ENCODE assay signal across 21 mouse cellular contexts in genomic region chr12:70616487-70616886, GRCm38 (mm10).
DNase-seq lines count a peak whose midpoint lies in the region; ATAC-seq lines count a peak whose summit lies in the region.
"Had no signal": no experiment of that assay in that cellular context is flagged by ENCODE, and none has a peak within 500 bp of the region (broad histone marks: within the 10 kb centered on the region; RNA-seq: fewer than 3 reads in every experiment).

No protein-coding gene starts in this region.

- H3K27me3 ChIP-seq in heart, embryonic 10.5 days (ENCODE audit: insufficient read depth, poor library complexity, severe bottlenecking), result no peaks in the 10 kb centered on the region
- no peaks in the 10 kb centered on the region for H3K27me3 ChIP-seq in stomach, embryonic 16.5 days (ENCODE audit: control insufficient read depth, insufficient read depth, low read length)
- H3K27me3 ChIP-seq: embryonic facial prominence, embryonic 13.5 days; forebrain, embryonic 12.5 days; hindbrain, embryonic 15.5 days; liver, embryonic 13.5 days; midbrain, embryonic 13.5 days had no signal

- no peaks in the 10 kb centered on the region for H3K9me3 ChIP-seq in heart, embryonic 10.5 days
- H3K9me3 ChIP-seq in stomach, embryonic 16.5 days (replicated peaks; ENCODE audit: control insufficient read depth, low read length), result no peaks in the 10 kb centered on the region; the same call in 1 of the 2 replicates
- H3K9me3 ChIP-seq: embryonic facial prominence, embryonic 13.5 days; forebrain, embryonic 12.5 days; hindbrain, embryonic 15.5 days; liver, embryonic 13.5 days; midbrain, embryonic 13.5 days had no signal

- peaks cover 19% of the 10 kb centered on the region for H3K4me1 ChIP-seq in heart, embryonic 10.5 days
- H3K4me1 ChIP-seq in brown adipose tissue, adult 24 weeks (ENCODE audit: control insufficient read depth, insufficient read depth, insufficient read length, low read length), result 0 out of 2 replicates have a peak, but pooled peaks cover 2% of the 10 kb centered on the region
- H3K4me1 ChIP-seq in stomach, embryonic 16.5 days (ENCODE audit: control insufficient read depth, insufficient read depth, low read length), result peaks cover 3% of the 10 kb centered on the region
- H3K4me1 ChIP-seq: hindbrain, embryonic 15.5 days; liver, embryonic 13.5 days; midbrain, embryonic 13.5 days had no signal

- intact Hi-C loops in left cerebral cortex, postnatal 10 days (cut with DNase I), result no loop called here

- no peak overlapping the region for H3K9ac ChIP-seq in stomach, embryonic 16.5 days (ENCODE audit: low read length)
- H3K9ac ChIP-seq: embryonic facial prominence, embryonic 13.5 days; forebrain, embryonic 12.5 days; hindbrain, embryonic 15.5 days; liver, embryonic 13.5 days; midbrain, embryonic 13.5 days had no signal

- DNase-seq in heart, adult 11 months, result peak; percentile 92
- no peak for DNase-seq in heart, embryonic 10.5 days (ENCODE audit: low spot score)
- peak; percentile 27 for DNase-seq in lung, postnatal 10 days
- DNase-seq in lung, postnatal 4 days, result no peak
- DNase-seq in left cerebral cortex, postnatal 10 days (ENCODE audit: extremely low spot score in 1 of 2, low spot score in 2 of 2), result no peak
- no peak for DNase-seq in right cerebral cortex, adult 18-20 months
- DNase-seq: adrenal gland, adult 2 months; cerebellum, adult 18-20 months; heart, postnatal 14 days; liver, embryonic 13.5 days; retina, postnatal 1 day; thymus, adult 2 months had no signal

- ATAC-seq in stomach, embryonic 16.5 days (ENCODE audit: insufficient read depth, low FRiP score), result no peak
- ATAC-seq: intestine, embryonic 16.5 days; midbrain, embryonic 13.5 days had no signal

- H3K4me2 ChIP-seq in stomach, embryonic 16.5 days (ENCODE audit: low read depth, low read length), result no peak overlapping the region
- H3K4me2 ChIP-seq: embryonic facial prominence, embryonic 13.5 days; forebrain, embryonic 12.5 days; hindbrain, embryonic 15.5 days; liver, embryonic 13.5 days; midbrain, embryonic 13.5 days had no signal

- WGBS in heart, embryonic 10.5 days, result 49% methylated on average over 4 of the region's 4 CpGs
- 37% methylated on average over 4 of the region's 4 CpGs for WGBS in stomach, embryonic 16.5 days

- H3K4me3 ChIP-seq in heart, embryonic 10.5 days, result no peak overlapping the region
- H3K4me3 ChIP-seq in brown adipose tissue, adult 24 weeks (ENCODE audit: insufficient read depth, low read depth, low read length), result no peak overlapping the region
- H3K4me3 ChIP-seq in stomach, embryonic 16.5 days (replicated peaks; ENCODE audit: low read length), result no peak overlapping the region
- H3K4me3 ChIP-seq: embryonic facial prominence, embryonic 13.5 days; forebrain, embryonic 12.5 days; hindbrain, embryonic 15.5 days; left cerebral cortex, adult 2 months; liver, embryonic 13.5 days; midbrain, embryonic 13.5 days had no signal

- H3K36me3 ChIP-seq in heart, embryonic 10.5 days, result no peaks in the 10 kb centered on the region
- no peaks in the 10 kb centered on the region for H3K36me3 ChIP-seq in stomach, embryonic 16.5 days (ENCODE audit: control insufficient read depth, insufficient read depth, low read length)
- H3K36me3 ChIP-seq: embryonic facial prominence, embryonic 13.5 days; forebrain, embryonic 12.5 days; hindbrain, embryonic 15.5 days; liver, embryonic 13.5 days; midbrain, embryonic 13.5 days had no signal

- H3K27ac ChIP-seq in heart, embryonic 10.5 days, result no peak overlapping the region
- H3K27ac ChIP-seq in brown adipose tissue, adult 24 weeks (replicated peaks; ENCODE audit: low read depth, low read length), result 0 out of 2 replicates have a peak overlapping the region, but pooled peaks have one; percentile 51
- 0 out of 2 replicates have a peak overlapping the region, but pooled peaks have one; percentile 48 for H3K27ac ChIP-seq in stomach, embryonic 16.5 days (ENCODE audit: low read length)
- H3K27ac ChIP-seq: embryonic facial prominence, embryonic 13.5 days; forebrain, embryonic 12.5 days; hindbrain, embryonic 15.5 days; left cerebral cortex, adult 2 months; liver, embryonic 13.5 days; macrophage; midbrain, embryonic 13.5 days had no signal

Comparison
In these comparisons a context has a peak if more than half of its experiments do, and no peak if none do; other contexts are left out.
1. DNase-seq: peak in heart, adult 11 months (single experiment) and lung, postnatal 10 days (single experiment); none in heart, embryonic 10.5 days (single experiment), lung, postnatal 4 days (0 of 2), left cerebral cortex, postnatal 10 days (0 of 2) and right cerebral cortex, adult 18-20 months (single experiment).